Mouse (Mus musculus) gastrocnemius, postnatal 25 days (tissue): ENCODE measurements around the gene Gm10491. TPM values are rescaled to one million over a fixed set of nuclear protein-coding genes. Genes with fewer than 3 reads are reported as not detected.

ENCODE experiments used
- DNase-seq: peaks from one replicate; pipeline ENCODE4 v3.0.0; 2022
- total RNA-seq, 2 experiments: library from RNA; stranded (reverse); gene quantifications; 1 replicate in 1 of 2; 2 replicates in 1 of 2; pipeline ENCODE4 v1.2.3; 2021

Gene Gm10491
- total RNA-seq, 2 experiments from 2014 or later = not detected

GRCm38 (mm10) chrX:7879819-7880218 lies 27.8 kb downstream of the Gm10491 start:
- peak; percentile 59 for DNase-seq

GRCm38 (mm10) chrX:7878495-7878894 lies 29.1 kb downstream of the Gm10491 start:
- no peak for DNase-seq

GRCm38 (mm10) chrX:7878007-7878419 lies 29.6 kb downstream of the Gm10491 start, which contains the start of gene Pim2:
Pim2 (plus strand) TSS chrX:7878262.
- DNase-seq = peak; percentile 75

GRCm38 (mm10) chrX:7869826-7870225 lies 37.8 kb downstream of the Gm10491 start:
- no peak for DNase-seq

GRCm38 (mm10) chrX:7868506-7868905 lies 39.1 kb downstream of the Gm10491 start:
- no peak for DNase-seq

GRCm38 (mm10) chrX:7867141-7867540 lies 40.5 kb downstream of the Gm10491 start:
- DNase-seq = no peak

- no peak for DNase-seq
Measured at GRCm38 (mm10) chrX:7865786-7866185, 41.8 kb downstream of the Gm10491 start.

GRCm38 (mm10) chrX:7865343-7865742 lies 42.3 kb downstream of the Gm10491 start:
- no peak for DNase-seq

GRCm38 (mm10) chrX:7864551-7864950 lies 43.1 kb downstream of the Gm10491 start:
- DNase-seq = no peak

GRCm38 (mm10) chrX:7863181-7863580 lies 44.5 kb downstream of the Gm10491 start:
- no peak for DNase-seq

GRCm38 (mm10) chrX:7859191-7859753 lies 48.4 kb downstream of the Gm10491 start:
- DNase-seq = no peak

Other genes with a start within 250 kb of the Gm10491 start
- gene Plp2, start 236.4 kb downstream of the Gm10491 start, total RNA-seq = 10 to 100 TPM; 25.4 to 27.2 TPM
- 10 to 100 TPM; 16.5 to 21.5 TPM for gene Magix, start 226.6 kb downstream of the Gm10491 start, total RNA-seq
- gene Gpkow, start 210.7 kb downstream of the Gm10491 start, total RNA-seq = 10 to 100 TPM; 11.3 to 14.6 TPM
- 10 to 100 TPM; 21.8 to 27.6 TPM for gene Wdr45, start 193.5 kb downstream of the Gm10491 start, total RNA-seq
- gene Gm45208, start 185.6 kb downstream of the Gm10491 start, total RNA-seq = not detected
- gene Praf2, start 179.4 kb downstream of the Gm10491 start, total RNA-seq = 1 to 10 TPM; 4.7 to 7.3 TPM
- under 1 TPM; 0.16 to 0.56 TPM for gene Ccdc120, start 156.9 kb downstream of the Gm10491 start, total RNA-seq
- 1 to 10 TPM; 6.1 to 8.2 TPM for gene Tfe3, start 145.3 kb downstream of the Gm10491 start, total RNA-seq
- 10 to 100 TPM; 17.5 to 21.2 TPM for gene Gripap1, start 118.1 kb downstream of the Gm10491 start, total RNA-seq
- gene Kcnd1, start 85.5 kb downstream of the Gm10491 start, total RNA-seq = under 1 TPM; 0.18 to 0.43 TPM
- 10 to 100 TPM; 14.8 to 18.2 TPM for gene Otud5, start 66.5 kb downstream of the Gm10491 start, total RNA-seq
- 1 to 10 TPM; 1.5 TPM for gene Pim2, start 29.6 kb downstream of the Gm10491 start, total RNA-seq
- 1 to 10 TPM; 7.6 to 8.1 TPM for gene Slc35a2, start 23.8 kb downstream of the Gm10491 start, total RNA-seq
- 10 to 100 TPM; 19.5 to 23.1 TPM for gene Pqbp1, start 8.6 kb downstream of the Gm10491 start, total RNA-seq
- gene Timm17b, start 8.5 kb downstream of the Gm10491 start, total RNA-seq = 10 to 100 TPM; 37.8 to 38.5 TPM
- not detected for gene Gm10490, start 1.7 kb upstream of the Gm10491 start, total RNA-seq
- not detected for gene Pcsk1n, start 12.0 kb upstream of the Gm10491 start, total RNA-seq
- gene Eras, start 20.8 kb upstream of the Gm10491 start, total RNA-seq = not detected
- 1 to 10 TPM; 3.9 to 5.0 TPM for gene Hdac6, start 40.1 kb upstream of the Gm10491 start, total RNA-seq
- gene Gata1, start 70.2 kb upstream of the Gm10491 start, total RNA-seq = not detected
- not detected for gene Glod5, start 110.7 kb upstream of the Gm10491 start, total RNA-seq
- gene Suv39h1, start 166.9 kb upstream of the Gm10491 start, total RNA-seq = 1 to 10 TPM; 3.0 to 3.6 TPM
- gene Was, start 182.7 kb upstream of the Gm10491 start, total RNA-seq = under 1 TPM; 0.46 to 0.54 TPM
- 10 to 100 TPM; 11.8 to 16.3 TPM for gene Wdr13, start 225.1 kb upstream of the Gm10491 start, total RNA-seq
- gene Rbm3, start 238.0 kb upstream of the Gm10491 start, total RNA-seq = 10 to 100 TPM; 44.1 to 60.8 TPM